Mouse (Mus musculus) stomach, postnatal 0 days (tissue): ENCODE data around the gene Ppp2r1b. TPM values are rescaled to one million over a fixed set of nuclear protein-coding genes. Genes with fewer than 3 reads are reported as not detected.
"Not testable (repeated sequence)": the region's sequence is repeated elsewhere in the genome, so short reads cannot be mapped to it uniquely, and the experiment has no call there.

Experiments
- ATAC-seq: fragments of 200-750 bp; cut with Nextera tagmentation; 2 replicates; pipeline ENCODE4 v1.8.0; 2017; ENCODE audit not compliant: low FRiP score, low TSS enrichment
- DNase-seq: peaks from one replicate; pipeline ENCODE4 v3.0.0-alpha.2; 2016; ENCODE audit warnings: low spot score
- H3K27ac ChIP-seq: fragments of 300-500 bp; sonication (generic); replicated peaks from 2 replicates; pipeline ENCODE4 v1.5.1; 2014; ENCODE audit warnings: mild to moderate bottlenecking, control low read depth
- H3K27me3 ChIP-seq: fragments of 300-500 bp; sonication (generic); 2 replicates; pipeline ENCODE4 v1.6.1; 2014; ENCODE audit warnings: low read length; ENCODE audit not compliant: control insufficient read depth, insufficient read depth
- H3K36me3 ChIP-seq: fragments of 300-500 bp; sonication (generic); 2 replicates; pipeline ENCODE4 v1.6.1; 2014; ENCODE audit warnings: low read length, mixed read lengths; ENCODE audit not compliant: control insufficient read depth, insufficient read depth
- H3K4me1 ChIP-seq: fragments of 300-500 bp; sonication (generic); replicated peaks from 2 replicates; pipeline ENCODE4 v1.6.1; 2014; ENCODE audit warnings: antibody characterized with exemption; ENCODE audit not compliant: control insufficient read depth, insufficient read depth
- H3K4me2 ChIP-seq: fragments of 300-500 bp; sonication (generic); replicated peaks from 2 replicates; pipeline ENCODE4 v1.6.1; 2014; ENCODE audit warnings: low read depth, mild to moderate bottlenecking, control low read depth, moderate library complexity
- H3K4me3 ChIP-seq: fragments of 300-500 bp; sonication (generic); 2 replicates; pipeline ENCODE4 v1.5.1; 2014; ENCODE audit warnings: low read depth, low read length, control low read depth
- H3K9ac ChIP-seq: fragments of 300-500 bp; sonication (generic); 2 replicates; pipeline ENCODE4 v1.6.1; 2014; ENCODE audit warnings: mild to moderate bottlenecking, low read length, control low read depth, mixed read lengths
- H3K9me3 ChIP-seq: fragments of 300-500 bp; sonication (generic); 2 replicates; pipeline ENCODE4 v1.6.1; 2016; ENCODE audit warnings: low read length; ENCODE audit not compliant: control insufficient read depth
- CTCF ChIP-seq: IDR thresholded peaks from 2 replicates; pipeline ENCODE4 v1.5.1; 2016; ENCODE audit warnings: antibody characterized with exemption, low read depth, mild to moderate bottlenecking, moderate library complexity
- EP300 ChIP-seq: optimal IDR thresholded peaks from 2 replicates; pipeline ENCODE3; 2016; ENCODE audit warnings: antibody characterized with exemption
- WGBS: fragments of 180-500 bp; shearing (Covaris S2); extraction: QIAGEN DNeasy Blood & Tissue Kit; methylation state at CpG from one replicate; pipeline ENCODE4 v1.1.7; 2014; 5-methylcytosine and 5-hydroxymethylcytosine counted together
- polyA plus RNA-seq: library from polyadenylated mRNA; unstranded; fragments of >200 nt; fragmentation: Nextera tagmentation; extraction: Ambion mirVana; gene quantifications from 2 replicates; pipeline ENCODE4 v1.2.1, GENCODE M21; 2015

Gene Ppp2r1b
- polyA plus RNA-seq, 1 experiment from 2014 or later = 32.6 TPM

GRCm38 (mm10) chr9:50831514-50831913 lies 13.6 kb upstream of the Ppp2r1b start:
- Histone ChIP-seq H3K4me1 (no peaks in the 10 kb centered on the region), H3K4me2 (no peak overlapping the region), H3K27ac (no peak overlapping the region), H3K9ac (no peak overlapping the region), H3K36me3 (peaks cover 3% of the 10 kb centered on the region), H3K4me3 (no peak overlapping the region), H3K9me3 (no peaks in the 10 kb centered on the region), H3K27me3 (no peaks in the 10 kb centered on the region)
- DNase-seq = no peak
- TF ChIP-seq EP300 (no peak), CTCF (no peak)
- ATAC-seq = no peak
- WGBS = 91% methylated on average over 5 of the region's 5 CpGs

- H3K4me2 ChIP-seq = no peak overlapping the region
- no peak overlapping the region for H3K9ac ChIP-seq
- DNase-seq (no peak), ATAC-seq (no peak)
- WGBS = 98% methylated on average over 4 of the region's 4 CpGs
- no peak overlapping the region for H3K27ac ChIP-seq
- H3K27me3 ChIP-seq = no peaks in the 10 kb centered on the region
- no peak overlapping the region for H3K4me3 ChIP-seq
- no peaks in the 10 kb centered on the region for H3K4me1 ChIP-seq
- TF ChIP-seq EP300 (no peak), CTCF (no peak)
- H3K9me3 ChIP-seq = no peaks in the 10 kb centered on the region
- peaks cover 3% of the 10 kb centered on the region for H3K36me3 ChIP-seq
Observed at GRCm38 (mm10) chr9:50832162-50832561, 12.9 kb upstream of the Ppp2r1b start.

GRCm38 (mm10) chr9:50832582-50832981 lies 12.5 kb upstream of the Ppp2r1b start:
- not testable (repeated sequence) for H3K27ac ChIP-seq, H3K9ac ChIP-seq, H3K27me3 ChIP-seq, H3K4me2 ChIP-seq, ATAC-seq, H3K4me1 ChIP-seq, H3K36me3 ChIP-seq, H3K9me3 ChIP-seq, DNase-seq, H3K4me3 ChIP-seq
- 73% methylated on average over 2 of the region's 2 CpGs for WGBS

DNA sequence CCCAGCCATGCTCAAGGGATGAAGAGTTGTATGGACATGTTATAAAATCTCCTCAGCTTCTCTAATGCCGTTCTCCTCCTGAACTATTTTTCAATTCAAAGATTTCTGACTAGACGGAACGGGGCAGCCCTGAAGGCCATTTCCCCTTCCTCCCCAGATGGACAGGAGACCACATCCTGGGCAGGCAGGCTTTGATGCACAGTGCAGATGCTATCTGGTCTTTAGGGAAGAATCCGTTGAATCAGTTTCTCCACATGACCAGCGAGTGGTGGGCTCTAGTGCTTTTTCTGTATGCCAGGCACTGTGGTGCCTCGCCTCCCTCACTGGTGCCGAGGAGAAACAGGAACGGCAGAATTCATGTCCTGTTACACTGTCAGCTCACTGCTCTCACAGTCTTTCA lies 11.3 kb upstream of the Ppp2r1b start:
- H3K9me3 ChIP-seq = no peaks in the 10 kb centered on the region
- H3K4me2 ChIP-seq = no peak overlapping the region
- no peak overlapping the region for H3K4me3 ChIP-seq
- H3K36me3 ChIP-seq = no peaks in the 10 kb centered on the region; the same call in 1 of the 2 replicates
- no peak overlapping the region for H3K27ac ChIP-seq
- no peaks in the 10 kb centered on the region for H3K4me1 ChIP-seq
- H3K9ac ChIP-seq = no peak overlapping the region
- ATAC-seq = no peak
- TF ChIP-seq CTCF (no peak), EP300 (no peak)
- no peak for DNase-seq
- 87% methylated on average over 8 of the region's 8 CpGs for WGBS
- H3K27me3 ChIP-seq = no peaks in the 10 kb centered on the region

- H3K27me3 ChIP-seq = no peaks in the 10 kb centered on the region
- no peak for TF ChIP-seq CTCF
- TF ChIP-seq EP300 = no peak
- H3K4me3 ChIP-seq = no peak overlapping the region
- ATAC-seq = no peak
- DNase-seq = no peak
- no peak overlapping the region for H3K27ac ChIP-seq
- WGBS = 84% methylated on average over 10 of the region's 10 CpGs
- no peaks in the 10 kb centered on the region for H3K4me1 ChIP-seq
- H3K9ac ChIP-seq = no peak overlapping the region
- H3K9me3 ChIP-seq = no peaks in the 10 kb centered on the region
- H3K36me3 ChIP-seq = no peaks in the 10 kb centered on the region; the same call in 1 of the 2 replicates
- H3K4me2 ChIP-seq = no peak overlapping the region
Observed at GRCm38 (mm10) chr9:50835068-50835705, 9.9 kb upstream of the Ppp2r1b start.

GRCm38 (mm10) chr9:50836097-50836496 lies 9.0 kb upstream of the Ppp2r1b start:
- H3K4me3 ChIP-seq = no peak overlapping the region
- no peak for TF ChIP-seq EP300
- TF ChIP-seq CTCF = no peak
- no peak overlapping the region for H3K27ac ChIP-seq
- H3K4me2 ChIP-seq = no peak overlapping the region
- H3K36me3 ChIP-seq = no peaks in the 10 kb centered on the region; the same call in 1 of the 2 replicates
- H3K9ac ChIP-seq = no peak overlapping the region
- DNase-seq = no peak
- H3K9me3 ChIP-seq = no peaks in the 10 kb centered on the region
- WGBS = 89% methylated on average over 4 of the region's 4 CpGs
- H3K4me1 ChIP-seq = no peaks in the 10 kb centered on the region
- ATAC-seq = no peak
- no peaks in the 10 kb centered on the region for H3K27me3 ChIP-seq
